Mouse (Mus musculus) lung, postnatal 36 days (tissue): ENCODE data around the gene Slc1a7.
A peak's percentile ranks its signal among the peaks of the same experiment; 100 is the strongest.

Experiments used
- DNase-seq: peaks from one replicate; pipeline ENCODE4 v3.0.0; 2022; ENCODE audit warnings: mixed read lengths

Gene Slc1a7

GRCm38 (mm10) chr4:108015067-108015765, 47.1 kb downstream of the Slc1a7 start:
- peak; percentile 92 for DNase-seq

- no peak for DNase-seq
Observed at GRCm38 (mm10) chr4:108016321-108016720, 48.2 kb downstream of the Slc1a7 start.

GRCm38 (mm10) chr4:108017839-108018238, 49.7 kb downstream of the Slc1a7 start:
- DNase-seq, result no peak

- no peak for DNase-seq
Observed at GRCm38 (mm10) chr4:108018241-108018923, 50.2 kb downstream of the Slc1a7 start.

GRCm38 (mm10) chr4:108018961-108019921, 51.1 kb downstream of the Slc1a7 start:
- peak; percentile 26 for DNase-seq

- DNase-seq, result no peak
Observed at GRCm38 (mm10) chr4:108020178-108020577, 52.0 kb downstream of the Slc1a7 start.

GRCm38 (mm10) chr4:108023186-108023585, 55.1 kb downstream of the Slc1a7 start:
- no peak for DNase-seq

GRCm38 (mm10) chr4:108024641-108025040, 56.5 kb downstream of the Slc1a7 start:
- peak; percentile 73 for DNase-seq

- DNase-seq, result peak; percentile 86
Observed at GRCm38 (mm10) chr4:108025269-108025668, 57.1 kb downstream of the Slc1a7 start.

- DNase-seq, result no peak
Observed at GRCm38 (mm10) chr4:108026193-108026592, 58.1 kb downstream of the Slc1a7 start.

- no peak for DNase-seq
Observed at GRCm38 (mm10) chr4:108030888-108031501, 62.9 kb downstream of the Slc1a7 start.

GRCm38 (mm10) chr4:108031502-108032351, 63.6 kb downstream of the Slc1a7 start:
- DNase-seq, result peak; percentile 67

GRCm38 (mm10) chr4:108032352-108032849, 64.3 kb downstream of the Slc1a7 start:
- DNase-seq, result no peak

- peak; percentile 46 for DNase-seq
Observed at GRCm38 (mm10) chr4:108033041-108033764, 65.1 kb downstream of the Slc1a7 start.

- DNase-seq, result no peak
Observed at GRCm38 (mm10) chr4:108037027-108037426, 68.9 kb downstream of the Slc1a7 start.

- no peak for DNase-seq
Observed at GRCm38 (mm10) chr4:108045136-108046107, 77.3 kb downstream of the Slc1a7 start.

GRCm38 (mm10) chr4:108046136-108046535, 78.0 kb downstream of the Slc1a7 start:
- no peak for DNase-seq

- peak; percentile 50 for DNase-seq
Observed at GRCm38 (mm10) chr4:108051687-108052274, 83.6 kb downstream of the Slc1a7 start.

GRCm38 (mm10) chr4:108052673-108053072, 84.5 kb downstream of the Slc1a7 start:
- no peak for DNase-seq
